Mouse (Mus musculus): ENCODE measurements around the gene Fkbp14.

Gene Fkbp14

GRCm38 (mm10) chr6:54548314-54549019, 48.6 kb downstream of the Fkbp14 start:
- no peak for DNase-seq (ENCODE audit: low read depth)

- DNase-seq (ENCODE audit: low read depth), result no peak
Observed at GRCm38 (mm10) chr6:54543646-54544045, 53.5 kb downstream of the Fkbp14 start.

GRCm38 (mm10) chr6:54542836-54543235, 54.3 kb downstream of the Fkbp14 start:
- DNase-seq (ENCODE audit: low read depth), result no peak

GRCm38 (mm10) chr6:54540252-54540887, 56.7 kb downstream of the Fkbp14 start:
- DNase-seq (ENCODE audit: low read depth), result no peak

GRCm38 (mm10) chr6:54539396-54539795, 57.7 kb downstream of the Fkbp14 start:
- no peak for DNase-seq (ENCODE audit: low read depth)

- no peak for DNase-seq (ENCODE audit: low read depth)
Observed at GRCm38 (mm10) chr6:54538773-54539173, 58.3 kb downstream of the Fkbp14 start.

- DNase-seq (ENCODE audit: low read depth), result no peak
Observed at GRCm38 (mm10) chr6:54537053-54537452, 60.1 kb downstream of the Fkbp14 start.

- no peak for DNase-seq (ENCODE audit: low read depth)
Observed at GRCm38 (mm10) chr6:54535485-54535884, 61.6 kb downstream of the Fkbp14 start.

GRCm38 (mm10) chr6:54531048-54531481, 66.0 kb downstream of the Fkbp14 start:
- no peak for DNase-seq (ENCODE audit: low read depth)

GRCm38 (mm10) chr6:54530182-54530581, 66.9 kb downstream of the Fkbp14 start:
- no peak for DNase-seq (ENCODE audit: low read depth)

GRCm38 (mm10) chr6:54528666-54529065, 68.4 kb downstream of the Fkbp14 start:
- DNase-seq (ENCODE audit: low read depth), result peak; percentile 48

Measured in c-Kit-positive CD71-positive TER-119-negative erythroid progenitor cells, embryonic 14.5 days (primary cell).